Mouse (Mus musculus) layer of hippocampus, postnatal 36 days (tissue): ENCODE data around the gene Gata3. TPM values are rescaled to one million over a fixed set of nuclear protein-coding genes. Genes with fewer than 3 reads are reported as not detected.

Experiments used
- DNase-seq, 2 experiments: peaks; one replicate each; pipeline ENCODE4 v3.0.0; 2022
- total RNA-seq, 2 experiments: library from RNA; stranded (reverse); gene quantifications; 2 replicates each; pipeline ENCODE4 v1.2.3; 2021

The Gata3 gene
- total RNA-seq, 2 experiments from 2014 or later, result 0.15 TPM; not detected in 1

- no peak for DNase-seq
Observed at GRCm38 (mm10) chr2:9885217-9885770, 4.5 kb downstream of the Gata3 start.

- no peak for DNase-seq
Observed at GRCm38 (mm10) chr2:9884533-9885216, 5.2 kb downstream of the Gata3 start.

- no peak for DNase-seq
Observed at GRCm38 (mm10) chr2:9883803-9884532, 5.9 kb downstream of the Gata3 start.

GRCm38 (mm10) chr2:9882926-9883802, 6.7 kb downstream of the Gata3 start:
- no peak for DNase-seq

GRCm38 (mm10) chr2:9882371-9882925, 7.4 kb downstream of the Gata3 start:
- DNase-seq, result no peak

- no peak for DNase-seq
Observed at GRCm38 (mm10) chr2:9881611-9882023, 8.2 kb downstream of the Gata3 start.

GRCm38 (mm10) chr2:9881051-9881591, 8.7 kb downstream of the Gata3 start, which contains the start of gene 4930412O13Rik:
Gene 4930412O13Rik (plus strand): TSS chr2:9881252.
- DNase-seq, result no peak

GRCm38 (mm10) chr2:9880271-9880670, 9.6 kb downstream of the Gata3 start:
- no peak for DNase-seq

- peak in 1 of 2 experiments; percentile 37 for DNase-seq
Observed at GRCm38 (mm10) chr2:9879493-9879892, 10.3 kb downstream of the Gata3 start.

- no peak for DNase-seq
Observed at GRCm38 (mm10) chr2:9879092-9879491, 10.7 kb downstream of the Gata3 start.

- DNase-seq, result no peak
Observed at GRCm38 (mm10) chr2:9878564-9879081, 11.2 kb downstream of the Gata3 start.

- DNase-seq, result no peak
Observed at GRCm38 (mm10) chr2:9877966-9878563, 11.8 kb downstream of the Gata3 start.

- DNase-seq, result no peak
Observed at GRCm38 (mm10) chr2:9877326-9877690, 12.5 kb downstream of the Gata3 start.

GRCm38 (mm10) chr2:9876621-9877325, 13.1 kb downstream of the Gata3 start:
- DNase-seq, result no peak

- no peak for DNase-seq
Observed at GRCm38 (mm10) chr2:9875676-9876357, 14.0 kb downstream of the Gata3 start.

- DNase-seq, result no peak
Observed at GRCm38 (mm10) chr2:9875220-9875619, 14.6 kb downstream of the Gata3 start.

- DNase-seq, result no peak
Observed at GRCm38 (mm10) chr2:9874467-9875219, 15.2 kb downstream of the Gata3 start.

GRCm38 (mm10) chr2:9873757-9874156, 16.1 kb downstream of the Gata3 start:
- DNase-seq, result no peak

GRCm38 (mm10) chr2:9872682-9873081, 17.2 kb downstream of the Gata3 start:
- no peak for DNase-seq
